In the genomic region with DNA sequence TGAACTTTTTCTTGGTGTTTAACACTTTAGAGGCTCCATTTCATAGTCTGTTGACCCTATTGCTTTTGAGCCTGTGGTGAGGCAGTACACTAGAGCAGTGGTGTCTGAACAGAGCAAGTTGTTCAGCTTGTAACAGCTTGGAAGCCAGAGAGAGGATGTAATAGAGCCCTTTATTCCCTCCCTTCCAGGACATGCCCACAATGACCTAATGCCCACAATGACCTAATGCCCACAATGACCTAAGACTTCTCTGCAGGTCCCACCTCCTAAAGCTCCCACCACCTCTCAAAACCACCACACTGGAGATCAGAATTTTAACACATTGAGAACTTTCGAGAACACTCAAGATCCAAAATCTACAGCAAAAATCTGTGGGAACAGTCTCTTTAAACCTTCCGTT, we compare ENCODE assay signal across 23 mouse cellular contexts.
"Had no signal": no experiment of that assay in that cellular context is flagged by ENCODE, and none has a peak within 500 bp of the region (broad histone marks: within the 10 kb centered on the region; RNA-seq: fewer than 3 reads in every experiment).

No protein-coding gene starts in this region.

- H3K27me3 ChIP-seq: heart, embryonic 12.5 days; hindbrain, embryonic 13.5 days; hindbrain, embryonic 15.5 days; kidney, embryonic 15.5 days; limb, embryonic 13.5 days; limb, embryonic 15.5 days; liver, embryonic 12.5 days had no signal

- H3K4me2 ChIP-seq: heart, embryonic 12.5 days; hindbrain, embryonic 13.5 days; hindbrain, embryonic 15.5 days; kidney, embryonic 15.5 days; limb, embryonic 13.5 days; limb, embryonic 15.5 days; liver, embryonic 12.5 days had no signal

- H3K27ac ChIP-seq: heart, embryonic 10.5 days; hindbrain, embryonic 13.5 days; hindbrain, embryonic 15.5 days; hindbrain, postnatal 0 days; kidney, embryonic 15.5 days; kidney, postnatal 0 days; limb, embryonic 13.5 days; limb, embryonic 15.5 days; liver, embryonic 12.5 days; liver, embryonic 14.5 days had no signal

- H3K4me3 ChIP-seq: heart, embryonic 10.5 days; heart, embryonic 12.5 days; hindbrain, embryonic 13.5 days; hindbrain, embryonic 15.5 days; kidney, embryonic 15.5 days; limb, embryonic 13.5 days; limb, embryonic 15.5 days; liver, embryonic 12.5 days had no signal

- H3K9me3 ChIP-seq: heart, embryonic 10.5 days; heart, embryonic 12.5 days; hindbrain, embryonic 13.5 days; hindbrain, embryonic 15.5 days; kidney, embryonic 15.5 days; limb, embryonic 13.5 days; limb, embryonic 15.5 days; liver, embryonic 12.5 days had no signal

- H3K9ac ChIP-seq: heart, embryonic 12.5 days; hindbrain, embryonic 13.5 days; hindbrain, embryonic 15.5 days; kidney, embryonic 15.5 days; limb, embryonic 13.5 days; limb, embryonic 15.5 days; liver, embryonic 12.5 days; liver, embryonic 14.5 days had no signal

- H3K36me3 ChIP-seq: heart, embryonic 10.5 days; heart, embryonic 12.5 days; hindbrain, embryonic 13.5 days; hindbrain, embryonic 15.5 days; kidney, embryonic 15.5 days; limb, embryonic 13.5 days; limb, embryonic 15.5 days; liver, embryonic 12.5 days had no signal

- H3K4me1 ChIP-seq: heart, embryonic 10.5 days; heart, embryonic 12.5 days; hindbrain, embryonic 13.5 days; hindbrain, embryonic 15.5 days; kidney, embryonic 15.5 days; limb, embryonic 13.5 days; limb, embryonic 15.5 days; liver, embryonic 12.5 days had no signal

- DNase-seq: gastrocnemius, postnatal 14 days; gastrocnemius, postnatal 36 days; heart, adult 18-20 months; heart, postnatal 10 days; kidney, adult 11 months; kidney, adult 2 months; kidney, adult 9 months; kidney, postnatal 14 days; kidney, postnatal 36 days; layer of hippocampus, postnatal 36 days; left cerebral cortex, postnatal 4 days had no signal

- ATAC-seq: hindbrain, postnatal 0 days; intestine, embryonic 16.5 days; liver, embryonic 12.5 days had no signal
